Mouse (Mus musculus): ENCODE measurements around the gene Mocs2.

Mocs2 gene

DNA sequence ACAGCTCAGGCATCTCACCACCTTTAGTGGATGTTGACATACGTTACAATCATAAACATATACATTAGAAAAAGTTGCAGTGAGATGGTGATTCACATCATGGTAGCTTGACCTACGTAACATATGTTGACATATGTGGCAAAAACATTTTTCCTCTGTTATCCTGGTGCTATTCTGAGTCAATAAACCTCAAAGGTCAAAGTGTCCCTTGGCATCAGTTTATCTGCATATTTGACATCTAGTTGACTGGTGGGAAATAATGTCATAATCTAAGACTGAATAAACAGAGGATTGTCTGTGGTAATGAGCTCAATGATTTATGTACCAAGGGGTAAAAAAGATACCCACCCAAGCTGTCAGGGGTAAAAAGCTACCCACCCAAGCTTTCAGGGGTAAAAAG, 35.1 kb downstream of the Mocs2 start:
- in situ Hi-C loops (cut with MboI, MseI) = no loop called here

GRCm38 (mm10) chr13:114854023-114854422, 36.0 kb downstream of the Mocs2 start:
- in situ Hi-C loops (cut with MboI, MseI) = no loop called here

DNA sequence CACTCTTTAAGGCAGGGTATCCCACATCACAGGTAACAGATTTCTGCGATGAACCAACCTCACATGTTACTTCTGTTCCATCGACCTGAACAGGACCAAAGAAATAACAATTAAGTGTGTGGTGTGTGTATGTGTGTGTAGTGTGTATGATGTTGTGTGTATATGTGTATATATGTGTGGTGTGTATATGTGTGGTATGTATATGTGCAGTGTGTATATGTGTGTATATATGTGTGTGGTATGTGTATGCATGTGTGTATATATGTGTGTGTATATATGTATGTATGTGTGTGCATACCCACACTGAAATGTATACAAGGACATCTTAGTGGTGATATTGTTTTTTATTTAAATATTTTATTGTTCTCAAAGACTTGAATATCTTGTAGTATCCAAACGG, 36.4 kb downstream of the Mocs2 start:
- in situ Hi-C loops (cut with MboI, MseI) = no loop called here

DNA sequence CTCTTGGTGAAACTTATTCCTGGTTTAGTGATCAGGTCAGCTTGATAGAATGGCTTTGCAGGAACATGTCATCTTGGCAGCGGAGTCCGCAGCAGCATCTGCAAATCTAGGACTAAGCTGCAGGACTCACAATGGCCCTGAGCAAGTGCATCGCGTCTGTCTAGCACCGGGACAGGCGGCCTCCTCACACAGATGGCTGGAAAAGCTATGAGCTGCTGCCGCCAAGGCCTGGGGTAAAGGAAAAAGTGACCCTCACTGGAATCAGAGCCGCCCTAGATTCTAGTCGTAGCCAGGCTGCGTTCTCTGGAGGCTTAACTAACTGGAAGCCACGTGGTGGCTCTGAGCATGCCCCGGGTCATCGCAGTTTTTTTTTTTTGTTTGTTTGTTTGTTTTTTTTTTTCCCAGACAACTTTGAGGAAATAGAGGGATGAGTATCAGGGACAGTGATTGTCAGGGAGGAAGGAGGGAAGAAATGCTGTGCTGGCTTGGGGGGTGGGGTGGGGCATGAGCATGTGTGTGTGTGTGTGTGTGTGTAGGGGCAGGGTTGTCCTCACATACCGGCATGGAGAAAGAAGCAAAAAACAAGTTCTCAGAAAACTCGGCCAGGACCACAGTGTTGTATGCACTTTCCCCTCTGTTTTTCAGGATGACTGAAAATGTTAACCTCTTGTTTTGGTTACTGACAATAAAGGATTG, 37.7 kb downstream of the Mocs2 start:
- in situ Hi-C loops (cut with MboI, MseI) = no loop called here

DNA sequence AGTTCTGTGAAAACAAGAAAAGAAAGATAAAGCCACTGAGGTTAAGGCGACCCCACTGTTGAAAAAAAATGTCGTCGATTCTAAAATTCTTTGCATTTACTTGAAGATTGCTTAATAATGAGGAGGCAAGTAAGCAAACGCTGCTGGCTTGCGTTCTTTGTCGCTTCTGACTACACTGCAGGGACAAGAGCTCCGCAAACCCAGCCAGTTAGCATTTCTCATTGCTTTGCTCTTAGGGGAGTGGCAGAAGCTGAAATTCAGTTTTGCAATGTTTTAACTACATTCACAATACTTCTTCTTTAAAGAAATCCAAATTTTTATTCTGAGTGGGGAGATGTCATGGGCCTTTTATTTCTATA, 38.2 kb downstream of the Mocs2 start:
- in situ Hi-C loops (cut with MboI, MseI) = no loop called here

DNA sequence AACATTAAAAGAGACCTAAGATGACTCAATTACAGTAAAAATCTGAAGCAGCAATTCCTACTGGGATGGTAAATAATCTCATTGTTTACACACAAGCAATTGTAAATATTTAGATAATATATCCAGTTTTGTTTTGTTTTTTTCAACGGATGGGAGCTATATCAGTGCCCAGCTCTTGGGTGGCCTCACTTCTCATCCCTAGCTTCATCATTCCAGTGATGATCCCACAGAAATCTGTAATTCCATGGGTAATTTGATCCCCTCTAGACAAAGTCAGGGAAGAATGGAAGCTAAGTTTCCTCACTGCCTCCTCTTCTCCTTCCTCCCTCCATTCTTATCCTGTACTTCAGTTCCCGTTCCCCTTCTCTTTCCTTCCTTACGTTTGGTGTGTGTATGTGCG, 39.5 kb downstream of the Mocs2 start:
- in situ Hi-C loops (cut with MboI, MseI) = no loop called here

- in situ Hi-C loops (cut with MboI, MseI) = no loop called here
Measured at GRCm38 (mm10) chr13:114874738-114875137, 56.7 kb downstream of the Mocs2 start.

DNA sequence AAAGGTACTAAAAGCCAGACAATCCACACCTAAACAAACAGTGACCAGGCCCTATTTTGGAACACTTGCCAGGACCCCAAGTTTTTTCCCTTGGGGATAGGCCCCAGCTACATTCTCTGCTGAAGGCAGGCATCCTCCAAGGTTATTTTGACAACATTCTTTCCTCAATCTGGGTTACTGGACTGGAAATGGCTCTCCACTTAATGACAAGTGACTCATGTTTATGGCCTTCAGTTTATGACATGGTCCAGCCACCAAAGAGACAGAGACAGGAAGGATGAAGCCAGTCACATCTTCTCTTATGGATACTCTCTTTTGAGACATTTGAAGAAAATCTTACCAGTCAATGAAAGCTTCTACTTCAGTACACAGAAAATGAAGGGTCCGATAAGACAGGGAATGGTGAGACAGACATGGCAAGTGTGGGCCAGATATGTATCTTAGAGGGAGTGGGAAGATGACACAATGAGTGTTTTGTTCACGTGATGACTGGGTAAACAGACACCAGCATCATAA, 58.0 kb downstream of the Mocs2 start:
- in situ Hi-C loops (cut with MboI, MseI) = no loop called here

DNA sequence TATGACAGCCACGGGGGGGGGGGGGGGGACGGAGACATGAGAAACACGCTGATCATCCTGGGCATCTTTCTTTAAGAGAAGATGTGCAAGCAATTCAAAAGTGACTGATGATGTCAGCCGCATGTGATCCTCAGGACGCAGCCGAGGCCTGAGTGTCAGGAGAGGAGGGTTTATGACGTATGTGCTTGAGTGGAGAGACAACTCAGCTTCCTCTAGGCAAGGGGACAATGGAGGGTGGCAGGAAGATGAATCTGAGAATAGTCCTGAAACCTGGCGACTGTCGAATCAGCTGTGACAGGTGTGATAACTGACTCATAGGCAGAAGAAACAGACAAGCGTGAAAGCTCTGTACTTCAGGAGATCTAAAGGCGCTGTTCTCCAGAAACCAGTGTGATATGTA, 60.6 kb downstream of the Mocs2 start:
- in situ Hi-C loops (cut with MboI, MseI) = no loop called here
